Mouse (Mus musculus) retina, postnatal 7 days (tissue): ENCODE results near the gene Col18a1.

Experiments
- DNase-seq: peaks from one replicate; pipeline ENCODE4 v3.0.0-alpha.2; 2012; ENCODE audit warnings: low read depth, low spot score

Gene Col18a1

GRCm38 (mm10) chr10:77068469-77068868, 97.9 kb downstream of the Col18a1 start:
- DNase-seq: no peak

- no peak for DNase-seq
Measured at GRCm38 (mm10) chr10:77064659-77065058, 101.7 kb downstream of the Col18a1 start.

DNA sequence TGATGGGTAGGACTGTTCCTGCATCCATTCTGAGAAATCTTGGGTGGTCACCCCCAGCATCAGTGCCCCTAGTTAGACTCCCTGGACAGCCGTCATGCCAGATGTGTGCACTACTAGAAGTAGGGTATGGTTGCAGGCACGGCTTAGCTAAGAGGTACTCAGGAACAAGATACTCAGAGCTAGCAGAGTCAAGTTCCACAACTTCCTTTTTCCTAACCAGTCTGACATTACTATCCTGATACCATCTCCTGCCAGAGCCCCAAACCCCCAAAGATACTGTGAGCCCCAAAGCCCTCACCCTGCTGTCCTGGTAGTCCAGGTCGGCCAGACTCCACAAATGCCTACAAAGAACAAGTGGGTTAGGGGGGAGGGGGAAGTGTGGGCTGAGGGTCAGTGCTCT, 102.1 kb downstream of the Col18a1 start:
- no peak for DNase-seq

GRCm38 (mm10) chr10:77062393-77063010, 103.8 kb downstream of the Col18a1 start:
- no peak for DNase-seq

DNA sequence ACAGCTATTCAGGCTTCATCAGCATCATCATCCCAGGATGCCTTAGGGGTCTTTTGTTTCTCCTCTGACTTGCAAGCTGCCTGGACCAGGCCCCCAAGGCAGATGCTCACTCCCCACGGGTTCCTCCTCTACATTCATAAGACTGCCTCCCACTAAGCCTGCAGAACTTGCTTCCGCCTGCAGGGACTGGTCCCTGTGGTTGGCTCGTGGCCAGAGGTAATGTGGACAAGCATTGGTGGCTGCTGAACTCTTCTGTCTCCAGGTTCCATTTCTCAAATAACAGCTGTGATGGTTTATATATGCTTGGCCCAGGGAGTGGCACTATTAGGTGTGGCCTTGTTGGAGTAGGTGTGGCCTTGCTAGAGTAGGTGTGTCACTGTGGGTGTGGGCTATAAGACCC, 104.9 kb downstream of the Col18a1 start:
- no peak for DNase-seq

DNA sequence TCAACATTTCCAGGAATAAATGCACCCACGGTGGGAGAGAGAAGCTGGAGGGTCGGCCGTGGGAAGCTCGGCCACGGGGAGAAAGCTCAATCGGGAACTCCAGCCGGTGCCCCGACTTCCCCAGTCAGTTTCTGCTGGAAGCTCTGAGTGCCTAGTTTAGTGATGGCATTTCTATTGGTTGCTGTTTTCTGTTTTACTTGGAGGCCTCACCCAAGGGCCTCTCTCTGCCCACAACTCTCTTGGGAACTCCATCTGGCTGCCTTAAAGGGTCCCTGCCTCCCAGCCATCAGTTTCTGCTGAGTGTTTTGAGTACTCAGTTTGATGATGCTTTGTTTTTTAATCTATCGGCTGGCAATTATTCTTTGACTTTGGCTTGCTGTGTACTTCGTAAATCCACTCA, 109.6 kb downstream of the Col18a1 start:
- DNase-seq: no peak

DNA sequence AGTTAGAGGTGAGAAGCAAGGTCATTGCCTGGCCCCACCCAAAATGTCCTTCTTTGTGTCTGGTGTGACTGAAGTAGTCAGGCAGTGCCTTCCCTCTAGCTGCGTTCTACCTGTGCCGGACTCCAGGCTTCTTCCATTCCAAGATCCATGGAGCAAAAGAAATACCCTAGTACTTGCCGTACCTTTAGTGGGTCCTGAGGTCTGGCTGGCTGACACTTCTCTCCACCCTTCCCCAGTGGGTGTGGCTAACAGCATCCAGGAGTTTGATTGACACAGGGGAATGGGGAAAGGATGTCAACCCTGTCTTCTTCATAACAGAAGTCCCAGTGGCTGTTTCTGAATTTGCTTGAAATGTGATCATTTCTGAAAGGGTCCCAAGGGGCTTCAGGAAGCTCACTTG, 117.7 kb downstream of the Col18a1 start:
- no peak for DNase-seq

DNA sequence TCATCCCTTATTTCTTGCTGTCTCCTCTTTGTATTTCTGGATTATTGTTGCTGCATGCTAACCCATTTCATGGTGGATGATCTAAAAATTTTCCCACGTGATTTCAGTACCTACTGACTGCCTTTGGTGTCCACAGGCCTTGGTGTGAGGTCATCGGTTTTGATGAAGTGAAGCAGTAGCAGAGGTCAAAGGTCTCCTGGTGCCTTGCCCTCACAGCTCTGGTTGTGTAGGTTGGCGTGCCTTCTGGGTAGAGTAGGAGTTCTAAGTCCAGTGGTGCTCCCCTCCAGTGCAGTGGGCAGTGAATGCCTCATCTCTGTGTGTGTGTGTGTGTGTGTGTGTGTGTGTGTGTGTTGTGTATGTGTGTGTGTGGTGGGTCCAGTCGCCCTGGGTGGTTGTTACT, 118.2 kb downstream of the Col18a1 start:
- DNase-seq: no peak

DNA sequence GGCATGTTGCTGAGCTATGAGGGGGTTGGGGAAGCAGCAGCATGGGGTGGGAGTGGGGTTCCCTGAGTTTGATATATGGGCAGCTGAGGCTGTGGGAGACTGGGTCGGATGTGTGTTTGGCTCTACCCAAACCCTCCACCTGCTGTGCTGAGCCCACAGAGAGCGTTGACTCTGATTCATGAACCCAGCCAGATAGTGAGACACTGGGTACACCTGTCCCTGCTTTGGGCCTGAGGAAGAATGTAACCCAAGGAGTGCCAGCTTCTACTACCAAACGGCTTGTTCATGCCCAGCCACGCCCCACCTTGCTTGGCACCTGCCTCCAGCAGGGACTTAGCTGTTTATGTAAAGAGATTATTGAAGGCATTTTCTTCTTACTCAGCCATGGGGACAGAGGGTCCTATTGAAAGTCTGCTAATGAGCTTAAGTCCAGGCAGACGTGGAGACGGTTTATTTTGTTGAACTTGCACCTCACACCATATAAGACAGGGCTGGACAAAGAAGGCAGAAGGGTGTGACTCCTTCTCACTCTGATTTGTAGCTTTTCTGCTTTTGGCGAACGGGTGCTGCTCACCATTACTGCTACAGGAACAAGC, 127.7 kb downstream of the Col18a1 start:
- DNase-seq: no peak

- no peak for DNase-seq
Measured at GRCm38 (mm10) chr10:77035487-77035886, 130.9 kb downstream of the Col18a1 start.

GRCm38 (mm10) chr10:77033323-77034025, 132.9 kb downstream of the Col18a1 start:
- DNase-seq: no peak

- peak; percentile 92 for DNase-seq
Measured at GRCm38 (mm10) chr10:77032591-77033322, 133.6 kb downstream of the Col18a1 start.

- no peak for DNase-seq
Measured at GRCm38 (mm10) chr10:77031768-77032375, 134.5 kb downstream of the Col18a1 start, which contains the start of gene Slc19a1. Gene Slc19a1, plus strand, starts transcription at chr10:77032241.

DNA sequence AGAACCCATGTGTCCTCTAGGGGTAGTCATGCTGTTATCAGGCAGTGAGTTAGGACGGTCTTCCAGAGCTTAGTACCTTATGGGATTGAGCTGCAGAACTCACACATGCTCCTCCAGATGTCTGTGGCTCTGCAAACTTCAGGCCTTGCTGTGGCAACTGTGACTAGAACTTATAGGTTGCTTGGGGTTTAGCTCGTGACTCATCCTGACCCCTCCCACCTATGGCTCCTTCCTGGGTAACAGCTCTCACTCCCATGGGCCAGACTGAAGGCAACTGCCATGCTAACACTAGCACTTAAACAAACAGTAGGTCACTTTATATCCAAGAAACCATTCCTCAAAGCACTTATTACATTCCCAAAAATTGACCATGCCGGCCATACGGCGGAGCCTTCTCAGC, 135.7 kb downstream of the Col18a1 start:
- no peak for DNase-seq

- no peak for DNase-seq
Measured at GRCm38 (mm10) chr10:77029761-77030160, 136.6 kb downstream of the Col18a1 start.

- DNase-seq: no peak
Measured at GRCm38 (mm10) chr10:77028782-77029296, 137.5 kb downstream of the Col18a1 start.

DNA sequence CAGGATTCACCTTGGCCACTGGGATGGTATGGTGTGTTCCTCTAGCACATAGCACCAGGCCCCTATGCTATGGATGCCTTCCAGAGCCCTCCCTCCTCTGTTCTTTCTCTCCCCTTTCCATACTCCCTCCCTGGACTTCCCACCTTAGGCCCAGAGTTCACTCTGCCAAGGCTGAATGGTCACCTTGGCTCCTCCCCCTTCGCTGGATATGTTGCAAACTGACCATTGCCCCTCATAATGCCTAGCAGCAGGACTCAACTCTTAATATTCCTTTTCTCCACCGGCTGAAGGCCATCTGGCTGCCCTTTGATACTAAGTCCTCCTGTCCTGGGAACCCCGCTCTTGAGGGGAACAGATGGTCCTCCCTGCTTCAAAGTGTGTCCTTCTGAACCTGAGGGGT, 139.4 kb downstream of the Col18a1 start:
- DNase-seq: no peak

DNA sequence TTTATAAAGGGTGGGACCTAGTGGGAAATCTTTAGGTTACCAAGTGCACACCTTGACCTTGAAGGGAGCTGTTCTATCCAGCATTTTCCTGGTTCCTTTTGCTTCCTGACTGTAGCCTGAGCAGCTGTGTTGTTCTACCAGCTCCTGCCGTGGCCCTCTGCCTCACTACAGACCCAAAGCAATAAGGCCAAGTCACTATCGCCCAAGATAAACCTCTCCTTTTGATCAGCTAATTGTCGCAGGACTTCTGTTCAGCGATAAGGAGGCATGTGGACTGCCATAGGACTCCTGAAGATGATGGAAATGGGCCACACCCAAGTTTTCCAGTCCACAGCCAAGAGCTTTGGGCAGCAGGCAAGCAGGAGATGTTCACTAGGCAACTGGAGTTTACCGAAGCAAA, 142.1 kb downstream of the Col18a1 start:
- no peak for DNase-seq

GRCm38 (mm10) chr10:77022301-77023130, 143.8 kb downstream of the Col18a1 start:
- no peak for DNase-seq

GRCm38 (mm10) chr10:77021399-77022052, 144.8 kb downstream of the Col18a1 start:
- peak; percentile 87 for DNase-seq
